Mouse (Mus musculus) kidney, adult 8-10 months (tissue): ENCODE measurements around the gene Gemin6.
"Not testable (repeated sequence)": the region's sequence is repeated elsewhere in the genome, so short reads cannot be mapped to it uniquely, and the experiment has no call there.

ENCODE experiments used
- DNase-seq, 2 experiments: peaks; one replicate each; pipeline ENCODE4 v3.0.0; 2022

The Gemin6 gene

GRCm38 (mm10) chr17:80235477-80235876 lies 11.2 kb downstream of the Gemin6 start:
- DNase-seq: no peak

GRCm38 (mm10) chr17:80236805-80237204 lies 12.6 kb downstream of the Gemin6 start:
- DNase-seq: no peak

- DNase-seq: no peak
Measured at GRCm38 (mm10) chr17:80237475-80237874, 13.2 kb downstream of the Gemin6 start.

- DNase-seq: no peak
Measured at GRCm38 (mm10) chr17:80241594-80241993, 17.4 kb downstream of the Gemin6 start.

- DNase-seq: no peak
Measured at GRCm38 (mm10) chr17:80243116-80243515, 18.9 kb downstream of the Gemin6 start.

GRCm38 (mm10) chr17:80252757-80253525 lies 28.7 kb downstream of the Gemin6 start:
- no peak for DNase-seq

- no peak for DNase-seq
Measured at GRCm38 (mm10) chr17:80254421-80254820, 30.2 kb downstream of the Gemin6 start.

- DNase-seq: peak; percentile 13 to 30
Measured at GRCm38 (mm10) chr17:80255208-80255607, 31.0 kb downstream of the Gemin6 start.

GRCm38 (mm10) chr17:80267065-80267464 lies 42.8 kb downstream of the Gemin6 start:
- no peak for DNase-seq

- DNase-seq: no peak
Measured at GRCm38 (mm10) chr17:80268151-80268550, 43.9 kb downstream of the Gemin6 start.

GRCm38 (mm10) chr17:80270622-80271021 lies 46.4 kb downstream of the Gemin6 start:
- not testable (repeated sequence) for DNase-seq
